Mouse (Mus musculus): ENCODE measurements at regions not wholly inside any gene's neighbourhood (a gene's known extent, or its start where the extent isn't known, plus 50 kb on each side); places are given as distances from the start of the nearest gene placed in this dataset.

GRCm38 (mm10) chr16:73117338-73117737, 809.2 kb downstream of the Robo1 start:
- no peak for DNase-seq

GRCm38 (mm10) chr16:73108021-73108452, 799.9 kb downstream of the Robo1 start:
- no peak for DNase-seq

- no peak for DNase-seq
Measured at GRCm38 (mm10) chr16:73107608-73108007, 799.5 kb downstream of the Robo1 start.

- no peak for DNase-seq
Measured at GRCm38 (mm10) chr16:73105496-73105895, 797.4 kb downstream of the Robo1 start.

GRCm38 (mm10) chr16:73100273-73100672, 792.2 kb downstream of the Robo1 start:
- DNase-seq = no peak

GRCm38 (mm10) chr16:73098760-73099159, 790.7 kb downstream of the Robo1 start:
- peak; percentile 3 for DNase-seq

GRCm38 (mm10) chr16:73097176-73097575, 789.1 kb downstream of the Robo1 start:
- DNase-seq = no peak

GRCm38 (mm10) chr16:73096091-73097083, 788.3 kb downstream of the Robo1 start:
- no peak for DNase-seq
